Comparison of ENCODE assay signal across 16 mouse cellular contexts in genomic region chr11:99104609-99105410, GRCm38 (mm10). TPM values are rescaled to one million over a fixed set of nuclear protein-coding genes. Genes with fewer than 3 reads are reported as not detected.
A peak's percentile ranks its signal among the peaks of the same experiment; 100 is the strongest.
DNase-seq lines count a peak whose midpoint lies in the region; ATAC-seq and TF ChIP-seq lines count a peak whose summit lies in the region.
"Had no signal": no experiment of that assay in that cellular context is flagged by ENCODE, and none has a peak within 500 bp of the region (broad histone marks: within the 10 kb centered on the region; RNA-seq: fewer than 3 reads in every experiment).

No protein-coding gene starts in this region.

- no peak overlapping the region for H3K9ac ChIP-seq in intestine, embryonic 16.5 days (ENCODE audit: low read depth, low read length)
- H3K9ac ChIP-seq in intestine, postnatal 0 days (ENCODE audit: low read depth, low read length), result no peak overlapping the region
- H3K9ac ChIP-seq: limb, embryonic 13.5 days; lung, embryonic 15.5 days had no signal

- no peak overlapping the region for H3K4me2 ChIP-seq in intestine, embryonic 16.5 days (ENCODE audit: low read depth, low read length)
- no peak overlapping the region for H3K4me2 ChIP-seq in intestine, postnatal 0 days (replicated peaks; ENCODE audit: low read depth)
- H3K4me2 ChIP-seq: limb, embryonic 13.5 days; lung, embryonic 15.5 days had no signal

- no peaks in the 10 kb centered on the region for H3K36me3 ChIP-seq in intestine, embryonic 16.5 days (ENCODE audit: control insufficient read depth, insufficient read depth, low read length)
- no peaks in the 10 kb centered on the region for H3K36me3 ChIP-seq in intestine, postnatal 0 days (ENCODE audit: control insufficient read depth, insufficient read depth)
- H3K36me3 ChIP-seq: limb, embryonic 13.5 days; lung, embryonic 15.5 days had no signal

- ATAC-seq in intestine, embryonic 16.5 days, result no peak
- no peak for ATAC-seq in intestine, postnatal 0 days
- peak; percentile 58; the same call in 1 of the 2 replicates for ATAC-seq in monocyte, adult 5-6 weeks (replicated peaks; ENCODE audit: insufficient number of reproducible peaks, low FRiP score, low TSS enrichment, poor library complexity, severe bottlenecking)
- ATAC-seq: forebrain, embryonic 14.5 days had no signal

- H3K4me1 ChIP-seq in intestine, embryonic 16.5 days (ENCODE audit: control insufficient read depth, insufficient read depth, low read length), result peaks cover 18% of the 10 kb centered on the region
- 0 out of 2 replicates have a peak, but pooled peaks cover 3% of the 10 kb centered on the region for H3K4me1 ChIP-seq in intestine, postnatal 0 days (replicated peaks; ENCODE audit: control insufficient read depth, insufficient read depth, low read length)

- WGBS in intestine, embryonic 16.5 days, result 64% methylated on average over 9 of the region's 9 CpGs
- 47% methylated on average over 9 of the region's 9 CpGs for WGBS in intestine, postnatal 0 days

- H3K4me3 ChIP-seq in intestine, embryonic 16.5 days (ENCODE audit: low read length), result no peak overlapping the region
- H3K4me3 ChIP-seq in intestine, postnatal 0 days (ENCODE audit: low read depth, low read length), result no peak overlapping the region
- H3K4me3 ChIP-seq in left cerebral cortex, adult 2 months, result no peak overlapping the region
- H3K4me3 ChIP-seq: limb, embryonic 13.5 days; lung, embryonic 15.5 days had no signal

- H3K27me3 ChIP-seq in intestine, embryonic 16.5 days (replicated peaks; ENCODE audit: control insufficient read depth, insufficient read depth, low read length), result no peaks in the 10 kb centered on the region
- no peaks in the 10 kb centered on the region for H3K27me3 ChIP-seq in intestine, postnatal 0 days (replicated peaks; ENCODE audit: control insufficient read depth, insufficient read depth, low read length)
- H3K27me3 ChIP-seq: limb, embryonic 13.5 days; lung, embryonic 15.5 days had no signal

- intact Hi-C loops in left cerebral cortex, adult 2 months (cut with DNase I), result loop anchor here (5.0 kb wide), 1 partner anchor 38 kb away; no protein-coding TSS in a partner anchor

- TF ChIP-seq CTCF in intestine, postnatal 0 days (IDR thresholded peaks at IDR 0.05; ENCODE audit: low read depth), result no peak
- TF ChIP-seq CTCF in left cerebral cortex, adult 2 months (IDR thresholded peaks at IDR 0.05), result no peak

- DNase-seq in T-cell, adult 2 months (ENCODE audit: low spot score), result peak; percentile 89
- DNase-seq in thymus, postnatal 14 days, result peak; percentile 70
- no peak for DNase-seq in kidney, adult 11 months
- no peak for DNase-seq in left cerebral cortex, adult 2 months (ENCODE audit: extremely low spot score in 1 of 2, low spot score in 2 of 2)
- no peak for DNase-seq in ovary, postnatal 36 days (ENCODE audit: low spot score)
- DNase-seq: gastrocnemius, postnatal 25 days; heart, postnatal 10 days; kidney, adult 8-10 months; midbrain, embryonic 14.5 days had no signal

- H3K27ac ChIP-seq in intestine, embryonic 16.5 days (ENCODE audit: low read length), result 0 out of 2 replicates have a peak overlapping the region, but pooled peaks have one; percentile 65
- H3K27ac ChIP-seq in intestine, postnatal 0 days (ENCODE audit: low read depth, low read length), result no peak overlapping the region
- H3K27ac ChIP-seq in left cerebral cortex, adult 2 months, result no peak overlapping the region
- H3K27ac ChIP-seq: limb, embryonic 13.5 days; lung, embryonic 15.5 days had no signal

- no peaks in the 10 kb centered on the region for H3K9me3 ChIP-seq in intestine, embryonic 16.5 days (ENCODE audit: control insufficient read depth, low read length)
- H3K9me3 ChIP-seq in intestine, postnatal 0 days (ENCODE audit: control insufficient read depth), result no peaks in the 10 kb centered on the region
- H3K9me3 ChIP-seq: limb, embryonic 13.5 days; lung, embryonic 15.5 days had no signal

RNA-seq across cellular contexts. Expression of gene Tns4, which starts 15.7 kb away (rescaled TPM):
- 0.65 and 1.3 TPM in 2 replicates for polyA plus RNA-seq in intestine, embryonic 16.5 days (2015; fragmentation: Nextera tagmentation; extraction: Ambion mirVana)
- 0.39 and 0.53 TPM in 2 replicates for polyA plus RNA-seq in intestine, postnatal 0 days (2015; fragmentation: Nextera tagmentation; extraction: Ambion mirVana)
- total RNA-seq in monocyte, adult 5-6 weeks (2017), result 4.1 to 6.4 TPM (median 4.2 TPM) in 3 replicates
- 1 to 10 TPM in 1 of 2 experiments, under 1 TPM in 1; 0.19 to 1.1 TPM for total RNA-seq in left cerebral cortex, adult 2 months (2021)
- total RNA-seq: layer of hippocampus, postnatal 25 days had no signal

RNA-seq across cellular contexts. Expression of gene Ccr7, which starts 50.1 kb away (rescaled TPM):
- 0.36 and 0.64 TPM in 2 replicates for polyA plus RNA-seq in intestine, embryonic 16.5 days (2015; fragmentation: Nextera tagmentation; extraction: Ambion mirVana)
- 0.14 TPM in 1 of 2 replicates, not detected in the other for polyA plus RNA-seq in intestine, postnatal 0 days (2015; fragmentation: Nextera tagmentation; extraction: Ambion mirVana)
- 13.3 to 31.2 TPM (median 29.2 TPM) in 3 replicates for total RNA-seq in monocyte, adult 5-6 weeks (2017)
- total RNA-seq in left cerebral cortex, adult 2 months (2021), result not detected
- total RNA-seq: gastrocnemius, postnatal 25 days; layer of hippocampus, postnatal 25 days had no signal
- polyA plus RNA-seq: forebrain, embryonic 14.5 days had no signal

Comparison
In these comparisons a context has a peak if more than half of its experiments do, and no peak if none do; other contexts are left out.
1. DNase-seq: peak in T-cell, adult 2 months (single experiment) and thymus, postnatal 14 days (single experiment); none in kidney, adult 11 months (single experiment), left cerebral cortex, adult 2 months (0 of 2) and ovary, postnatal 36 days (single experiment).
2. RNA of gene Ccr7, which starts 50.1 kb away (total RNA-seq): 13.3 to 31.2 TPM in monocyte, adult 5-6 weeks; not detected in left cerebral cortex, adult 2 months; every median in the first group is over 10 times any median in the second.